Mouse (Mus musculus) mature B cell (primary cell): Measurements from ENCODE around the gene Jmjd6.
"Not testable (repeated sequence)": the region's sequence is repeated elsewhere in the genome, so short reads cannot be mapped to it uniquely, and the experiment has no call there.

Experiments used
- in situ Hi-C: fragments of 300-500 bp; cut with MboI; formaldehyde crosslinking; loops from 2 replicates; pipeline ENCODE4 v1.14.3; 2019

The Jmjd6 gene

DNA sequence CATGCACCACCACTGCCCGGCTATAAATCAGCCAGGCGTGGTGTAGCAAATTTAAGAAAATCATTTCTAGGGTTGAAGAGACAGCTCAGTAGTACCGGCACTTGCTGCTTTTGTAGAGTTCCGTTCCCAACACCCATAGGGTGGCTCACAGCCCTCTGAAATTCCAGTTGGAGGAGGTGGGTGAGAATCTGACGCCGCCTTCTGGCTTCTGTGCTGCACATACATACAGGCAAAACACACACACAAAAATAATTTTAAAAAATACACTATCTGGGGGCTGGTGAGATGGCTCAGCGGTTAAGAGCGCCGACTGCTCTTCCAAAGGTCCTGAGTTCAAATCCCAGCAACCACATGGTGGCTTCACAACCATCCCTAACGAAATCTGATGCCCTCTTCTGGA is 19.4 kb downstream of the Jmjd6 start:
- in situ Hi-C loops, result not testable (repeated sequence)

- in situ Hi-C loops, result no loop called here
Measured at GRCm38 (mm10) chr11:116823255-116823654, 20.0 kb downstream of the Jmjd6 start.

DNA sequence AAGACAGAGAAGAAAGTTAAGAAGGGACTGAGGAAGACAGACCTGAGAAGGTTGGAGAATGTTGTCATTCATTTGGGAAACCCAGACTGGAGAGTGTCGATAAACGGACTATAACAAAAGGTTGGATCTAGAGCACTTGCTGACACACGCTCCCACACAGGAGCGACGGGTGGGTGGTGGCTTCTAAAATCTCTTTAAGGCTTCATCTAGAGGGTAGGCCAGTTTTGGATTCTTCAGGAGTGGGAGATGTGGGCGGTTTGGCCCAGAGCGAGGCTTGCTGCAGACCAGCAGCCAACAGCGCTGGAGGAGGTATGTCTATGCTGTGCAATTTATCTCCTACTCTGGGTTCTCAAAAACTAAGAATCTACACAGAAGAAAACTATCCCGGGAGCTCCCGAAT is 20.6 kb downstream of the Jmjd6 start:
- in situ Hi-C loops, result no loop called here

GRCm38 (mm10) chr11:116822215-116822614 is 21.0 kb downstream of the Jmjd6 start:
- in situ Hi-C loops, result no loop called here

DNA sequence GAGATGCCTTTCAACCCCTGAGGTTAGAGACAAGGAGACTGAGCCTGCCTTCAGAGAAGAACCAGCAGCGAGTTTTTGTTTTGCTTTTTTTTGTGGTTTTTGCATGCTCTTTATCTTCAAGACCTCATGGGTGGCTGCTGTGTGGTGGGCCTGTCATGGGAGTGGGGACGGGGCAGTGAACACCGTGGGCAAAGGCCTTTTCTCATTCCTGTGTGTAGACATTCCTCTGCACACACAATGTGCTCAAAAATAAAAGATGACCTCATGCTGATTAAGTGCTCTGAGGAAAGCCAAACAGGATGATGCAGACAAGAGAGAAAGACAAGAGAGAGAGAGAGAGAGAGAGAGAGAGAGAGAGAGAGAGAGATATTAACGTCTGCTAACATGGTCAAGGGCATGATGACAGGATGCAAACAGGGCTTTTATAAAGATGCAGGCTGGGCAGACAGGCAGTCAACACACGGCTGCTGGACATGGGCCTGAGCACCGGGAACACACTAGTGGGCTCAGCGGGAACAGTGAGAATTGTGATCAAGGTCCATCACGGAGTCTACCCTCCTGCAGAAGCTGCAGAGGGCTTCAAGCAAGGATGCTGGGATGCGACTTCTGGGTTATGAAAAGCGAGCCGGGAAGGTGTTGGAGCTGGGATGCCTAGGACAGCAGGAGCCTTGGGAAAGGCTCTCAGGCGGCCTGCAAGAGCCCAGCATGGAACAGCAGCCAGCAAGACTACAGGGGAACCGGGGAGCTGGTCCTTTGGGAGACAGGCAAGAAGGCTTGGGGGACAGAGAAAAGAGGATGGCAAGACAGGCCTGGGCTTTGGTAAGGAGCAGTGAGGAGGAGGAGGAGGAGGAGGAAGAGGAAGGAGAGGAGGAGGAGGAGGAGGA is 21.9 kb downstream of the Jmjd6 start:
- in situ Hi-C loops, result no loop called here

DNA sequence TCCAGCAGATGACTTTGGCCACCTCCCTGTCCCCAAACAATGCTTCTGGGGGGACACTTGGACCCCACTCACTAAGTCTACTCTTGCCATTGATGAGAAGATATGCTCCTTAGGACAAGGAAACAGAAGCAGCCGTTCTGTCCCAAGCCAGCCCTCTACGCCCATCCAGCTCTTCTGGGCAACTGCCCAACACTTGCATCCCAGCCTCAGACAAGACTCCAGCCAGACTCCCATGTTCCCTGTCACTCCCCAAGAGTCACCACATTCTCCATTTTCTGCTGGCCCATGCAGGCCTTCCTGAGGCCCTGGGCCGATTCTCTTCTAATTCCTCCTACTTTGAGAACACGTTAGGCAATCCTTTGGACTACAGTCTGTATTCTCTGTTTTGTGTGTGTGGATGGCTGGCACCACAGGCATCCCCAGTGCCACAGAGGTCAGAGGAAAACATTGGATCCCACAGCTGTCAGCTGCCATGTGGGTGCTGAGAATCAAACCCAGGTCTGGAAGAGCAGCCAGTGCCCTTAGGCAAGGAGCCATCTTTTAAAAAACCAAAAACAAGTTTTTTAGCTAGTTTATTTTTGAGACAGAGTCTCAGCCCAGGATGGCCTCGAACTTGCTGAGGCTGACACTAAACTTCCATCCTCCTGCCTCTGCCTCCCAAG is 23.2 kb downstream of the Jmjd6 start:
- in situ Hi-C loops, result no loop called here

- in situ Hi-C loops, result no loop called here
Measured at GRCm38 (mm10) chr11:116818722-116819121, 24.5 kb downstream of the Jmjd6 start.

GRCm38 (mm10) chr11:116817567-116817966 is 25.7 kb downstream of the Jmjd6 start:
- in situ Hi-C loops, result no loop called here

DNA sequence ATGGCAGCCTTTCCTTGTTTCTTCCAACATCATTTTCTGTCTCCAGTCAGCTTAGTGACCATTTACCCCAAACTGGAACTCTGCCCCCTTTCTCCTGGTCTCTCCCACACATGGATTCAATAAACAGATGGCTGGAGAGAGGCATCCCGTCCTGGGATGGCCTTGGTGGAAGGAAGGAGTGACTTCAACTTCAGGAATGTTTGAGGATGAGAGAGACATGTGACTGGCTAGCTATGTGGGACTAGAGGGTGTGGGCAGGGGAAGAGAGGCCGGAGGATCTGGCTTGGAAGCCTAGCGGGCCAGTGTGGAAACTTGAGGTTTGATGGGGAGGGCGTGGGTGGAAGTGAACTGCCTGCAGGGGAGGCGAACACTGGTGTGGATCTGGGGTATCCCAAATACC is 26.5 kb downstream of the Jmjd6 start:
- in situ Hi-C loops, result no loop called here

GRCm38 (mm10) chr11:116814884-116815415 is 28.3 kb downstream of the Jmjd6 start:
- in situ Hi-C loops, result no loop called here

DNA sequence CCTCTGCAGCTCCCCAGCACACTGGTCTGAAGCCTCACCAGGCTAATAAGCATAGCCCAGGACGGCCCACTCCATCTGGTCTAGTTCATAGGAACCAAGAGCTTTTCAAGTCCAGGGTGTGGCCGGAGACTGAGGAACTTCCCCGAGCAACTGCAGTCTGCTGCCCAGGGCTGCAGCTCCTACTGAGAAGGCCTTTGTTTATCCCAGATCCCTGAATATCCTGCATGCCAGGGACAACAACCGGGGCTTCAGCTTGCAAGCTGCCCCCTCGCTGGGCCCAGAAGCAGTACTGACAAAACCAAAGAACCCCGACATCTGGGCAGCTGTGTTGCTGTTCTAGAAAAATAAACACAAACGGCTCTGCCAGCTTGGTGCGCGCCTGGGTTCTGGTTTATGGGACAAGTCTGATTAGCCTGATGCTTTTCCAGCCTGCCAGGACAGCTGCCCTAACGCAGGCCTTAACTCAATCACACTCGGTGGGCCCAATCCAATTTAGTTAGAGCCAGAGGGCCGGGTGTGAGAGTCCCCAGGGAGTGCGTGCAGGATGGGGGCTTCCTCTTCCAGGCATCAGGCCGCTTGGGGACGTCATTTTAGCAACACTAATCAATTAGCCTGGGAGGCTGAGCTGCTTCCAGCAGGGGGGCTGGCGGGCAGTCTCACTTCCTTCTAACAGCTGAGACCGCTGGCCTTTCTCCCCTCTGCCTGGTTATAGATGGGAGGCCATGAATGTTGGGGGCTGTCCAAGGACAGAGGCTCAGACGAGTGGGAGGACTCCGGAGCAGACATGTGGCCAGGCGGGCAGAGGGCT is 29.0 kb downstream of the Jmjd6 start:
- in situ Hi-C loops, result no loop called here

- in situ Hi-C loops, result no loop called here
Measured at GRCm38 (mm10) chr11:116813610-116814009, 29.6 kb downstream of the Jmjd6 start.

DNA sequence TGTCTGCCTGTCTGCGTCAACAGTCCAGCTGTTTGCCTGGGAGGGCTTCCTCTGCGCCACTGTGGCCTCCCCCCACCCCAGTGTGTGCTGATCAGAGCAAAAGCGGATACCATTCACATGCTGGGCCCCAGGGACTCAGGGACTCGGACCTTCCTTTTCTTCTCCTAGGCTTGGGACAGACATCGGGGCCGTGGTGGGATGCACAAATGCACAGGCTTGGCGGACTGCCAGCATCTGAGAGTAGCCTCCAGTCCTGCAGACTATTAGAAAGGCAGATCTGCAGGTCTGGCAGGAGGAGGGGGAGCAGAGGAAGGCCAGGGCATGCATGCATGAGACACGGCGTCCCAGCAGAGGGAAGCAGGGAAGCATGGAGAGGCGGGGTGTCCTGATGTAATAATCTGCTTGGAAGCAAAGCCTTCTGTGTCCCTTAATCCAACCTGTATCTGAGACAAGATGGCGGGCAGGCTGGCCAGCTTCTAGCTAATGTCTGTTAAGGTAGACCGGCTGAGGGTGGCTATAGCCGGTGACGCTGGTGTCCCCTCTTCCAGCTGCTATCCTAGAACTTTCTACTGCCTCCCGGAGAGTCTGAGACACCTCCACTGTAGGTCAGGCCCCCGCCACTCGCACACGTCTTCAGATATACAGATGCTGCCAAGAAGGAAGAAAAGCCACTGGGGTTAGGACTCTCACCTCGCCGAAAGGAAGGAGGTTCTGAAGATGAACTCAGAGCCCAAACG is 30.3 kb downstream of the Jmjd6 start:
- in situ Hi-C loops, result no loop called here

DNA sequence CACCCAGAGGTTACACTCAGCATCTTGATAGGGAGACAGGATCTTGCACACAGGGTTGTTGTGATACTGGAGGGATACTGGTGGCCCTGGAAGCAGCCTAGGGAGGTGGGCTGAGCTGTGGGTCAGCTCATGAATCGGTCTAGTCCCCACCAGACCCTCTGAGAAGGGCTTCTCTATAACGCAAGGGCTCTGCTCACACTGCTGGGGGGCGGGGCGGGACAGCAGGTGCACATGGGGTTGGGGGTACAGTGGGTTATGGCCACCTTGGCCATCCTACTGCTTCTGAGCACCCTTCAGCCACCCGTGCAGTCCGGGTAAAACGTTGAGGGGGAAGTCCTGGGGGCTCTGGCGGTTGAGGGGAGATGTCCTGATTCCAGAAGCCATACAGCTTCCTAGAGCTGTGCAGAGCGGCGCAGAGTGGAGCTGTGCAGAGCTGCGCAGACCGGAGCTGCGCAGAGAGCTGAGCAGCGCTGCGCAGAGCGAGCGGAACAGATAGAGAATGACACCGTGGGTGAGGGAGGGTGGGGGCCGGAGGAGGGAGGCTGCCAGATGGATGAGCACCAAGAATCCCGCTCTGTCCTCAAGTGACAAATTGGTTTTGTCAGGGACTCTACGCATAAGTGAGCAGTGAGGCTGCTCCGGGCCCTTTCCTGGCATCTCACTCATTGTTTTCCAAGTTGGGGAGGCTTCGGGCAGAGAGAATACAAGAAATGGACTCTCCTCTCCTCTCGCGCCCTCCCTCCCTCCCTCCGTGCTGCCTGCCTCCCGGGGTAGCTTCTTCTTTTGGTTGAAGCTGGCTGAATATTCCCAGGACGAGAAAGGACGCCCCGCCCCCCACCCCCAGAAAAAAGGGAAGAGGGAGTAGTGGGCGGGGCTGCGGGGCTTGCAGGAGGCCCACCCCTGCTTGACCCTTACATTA is 32.0 kb downstream of the Jmjd6 start:
- in situ Hi-C loops, result no loop called here

DNA sequence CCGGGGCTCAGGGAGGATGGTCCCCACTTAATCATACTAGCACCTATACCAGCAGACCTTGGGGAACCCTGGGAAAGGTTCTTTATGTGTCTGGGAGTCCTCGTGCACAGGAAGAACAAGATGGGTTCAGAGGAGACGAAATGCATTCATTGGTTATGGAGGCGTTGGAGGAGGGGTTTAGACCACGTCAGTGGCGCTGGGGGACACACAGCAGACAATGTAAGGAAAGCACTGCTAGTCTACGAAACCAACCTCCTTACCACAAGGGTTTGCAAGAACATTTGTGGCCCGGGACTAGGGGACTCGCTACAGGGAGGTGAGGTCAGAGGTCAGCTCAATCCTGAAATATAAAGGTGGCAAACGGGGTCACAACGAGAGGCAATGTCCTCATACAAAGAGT is 32.7 kb downstream of the Jmjd6 start:
- in situ Hi-C loops, result no loop called here

- in situ Hi-C loops, result loop anchor here (10.0 kb wide), 1 partner anchor 165 kb away; no protein-coding TSS in a partner anchor
Measured at GRCm38 (mm10) chr11:116809520-116809919, 33.7 kb downstream of the Jmjd6 start.

DNA sequence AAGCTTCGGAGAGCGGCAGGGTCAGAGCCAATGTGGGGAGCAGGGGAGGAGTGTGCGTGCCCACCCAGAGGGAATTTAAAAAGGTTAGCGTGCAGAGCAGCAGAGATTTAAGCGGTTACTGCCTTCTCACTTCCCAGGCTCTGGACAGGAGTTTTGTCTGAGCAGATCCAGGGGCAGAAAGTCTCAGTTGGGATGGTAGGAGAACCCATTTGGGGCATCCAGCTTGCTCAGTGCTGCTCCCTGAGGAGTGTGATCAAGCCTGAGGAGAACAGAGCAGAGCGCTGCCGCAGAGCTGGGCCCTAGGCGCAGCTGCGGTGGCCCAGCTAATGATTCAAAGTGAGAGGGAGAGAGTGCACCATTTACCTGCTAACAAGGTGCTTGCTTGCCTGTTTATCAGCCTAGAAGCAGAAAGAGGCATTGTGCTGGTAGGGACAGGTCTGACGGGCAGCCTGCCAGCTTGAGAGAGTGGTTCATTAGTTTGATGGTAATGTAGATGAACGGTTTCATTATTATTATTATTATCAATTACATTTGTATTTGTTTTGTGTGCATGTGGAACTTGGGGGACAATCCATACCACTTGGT is 34.3 kb downstream of the Jmjd6 start:
- in situ Hi-C loops, result loop anchor here (10.0 kb wide), 1 partner anchor 164 kb away; no protein-coding TSS in a partner anchor

GRCm38 (mm10) chr11:116807938-116808606 is 35.2 kb downstream of the Jmjd6 start:
- in situ Hi-C loops, result loop anchor here (10.0 kb wide), 1 partner anchor 163 kb away; no protein-coding TSS in a partner anchor

GRCm38 (mm10) chr11:116807526-116807925 is 35.7 kb downstream of the Jmjd6 start:
- in situ Hi-C loops, result loop anchor here (10.0 kb wide), 1 partner anchor 163 kb away; no protein-coding TSS in a partner anchor
